Mouse (Mus musculus): Measurements from ENCODE around the gene Vps51. TPM values are rescaled to one million over a fixed set of nuclear protein-coding genes. Genes with fewer than 3 reads are reported as not detected.

The Vps51 gene
- total RNA-seq, 2 experiments from 2014 or later = 96.5 to 103 TPM

DNA sequence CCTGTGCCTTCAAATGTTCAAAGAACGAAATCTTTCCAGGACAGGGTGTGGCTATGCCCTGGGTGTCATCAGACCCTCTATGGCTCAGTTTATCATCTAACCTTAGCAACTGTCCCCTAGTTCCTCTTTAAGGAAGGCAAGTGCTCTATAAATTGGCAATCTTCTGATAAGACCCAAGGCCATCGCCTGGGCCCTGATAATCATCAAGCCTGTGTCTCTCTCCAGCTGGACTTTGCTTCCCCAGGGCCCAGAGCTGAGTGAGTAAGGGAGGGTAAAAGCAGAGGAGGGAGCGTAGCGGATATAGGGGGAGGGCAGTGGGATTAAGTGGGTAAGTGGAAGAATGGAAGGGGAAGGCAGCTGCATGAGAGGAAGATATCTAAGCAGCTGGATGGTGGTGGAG is 27.4 kb upstream of the Vps51 start:
- no peak for DNase-seq (ENCODE audit: low spot score in 2 of 2)
- no peak for TF ChIP-seq CTCF (conservative IDR thresholded peaks at IDR 0.05)
- no peak overlapping the region for H3K4me3 ChIP-seq

DNA sequence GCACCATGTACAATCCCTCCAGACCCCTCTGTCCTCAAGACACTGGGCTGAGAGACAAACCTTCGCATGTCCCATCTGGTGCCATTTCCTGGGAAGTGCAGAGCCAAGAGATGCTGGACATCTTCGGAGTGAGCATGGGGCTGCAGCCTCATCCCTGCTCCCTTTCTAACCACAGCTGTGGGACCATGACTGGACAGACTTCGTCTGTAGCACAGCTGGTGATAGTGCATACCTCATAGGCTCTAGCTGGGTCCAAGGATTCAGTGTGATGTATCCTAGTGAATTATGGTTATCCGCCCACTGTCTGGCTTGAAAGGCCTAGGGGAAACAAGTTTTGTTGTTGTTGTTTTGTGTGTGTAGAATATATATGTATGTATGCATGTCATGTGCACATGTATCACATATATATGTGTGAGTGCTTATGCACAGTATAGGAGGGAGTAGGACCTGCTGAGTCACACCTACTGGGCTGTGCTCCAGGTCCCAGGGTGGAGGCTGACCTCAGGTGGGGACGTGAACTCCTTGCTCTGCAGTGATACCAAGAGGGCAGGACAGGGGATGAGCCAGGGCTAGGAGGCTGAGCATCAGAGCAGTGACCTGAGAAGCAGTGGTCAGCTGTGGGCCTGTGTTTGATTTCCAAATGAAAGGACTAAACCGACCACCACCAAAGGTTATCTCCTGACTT is 25.3 kb upstream of the Vps51 start:
- no peak overlapping the region for H3K27ac ChIP-seq
- TF ChIP-seq CTCF (conservative IDR thresholded peaks at IDR 0.05) = no peak
- no peak overlapping the region for H3K4me3 ChIP-seq
- DNase-seq (ENCODE audit: low spot score in 2 of 2) = no peak

More for the DNA sequence above, 27.4 kb upstream of the Vps51 start:
- no peak overlapping the region for H3K27ac ChIP-seq

DNA sequence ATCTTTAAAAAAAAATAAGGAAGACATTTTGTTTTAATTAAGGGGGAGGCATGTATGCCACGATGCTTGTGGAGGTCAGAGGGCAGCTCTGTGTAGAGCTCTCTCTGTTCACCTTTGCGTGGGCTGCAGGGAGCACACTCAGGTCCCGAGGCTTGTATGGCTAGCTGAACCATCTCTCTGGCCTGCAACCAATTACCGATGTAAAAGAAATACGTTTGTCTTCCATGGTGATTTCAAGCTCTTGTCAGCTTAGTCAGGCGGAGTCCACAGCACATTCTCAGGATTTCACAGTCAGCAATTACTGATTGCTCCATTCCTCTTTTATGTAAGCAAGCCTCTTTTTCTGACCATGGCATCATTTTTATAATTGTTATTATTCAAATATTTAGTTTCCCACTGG is 24.2 kb upstream of the Vps51 start:
- no peak for TF ChIP-seq CTCF (conservative IDR thresholded peaks at IDR 0.05)
- H3K4me3 ChIP-seq = no peak overlapping the region
- no peak overlapping the region for H3K27ac ChIP-seq
- no peak for DNase-seq (ENCODE audit: low spot score in 2 of 2)

DNA sequence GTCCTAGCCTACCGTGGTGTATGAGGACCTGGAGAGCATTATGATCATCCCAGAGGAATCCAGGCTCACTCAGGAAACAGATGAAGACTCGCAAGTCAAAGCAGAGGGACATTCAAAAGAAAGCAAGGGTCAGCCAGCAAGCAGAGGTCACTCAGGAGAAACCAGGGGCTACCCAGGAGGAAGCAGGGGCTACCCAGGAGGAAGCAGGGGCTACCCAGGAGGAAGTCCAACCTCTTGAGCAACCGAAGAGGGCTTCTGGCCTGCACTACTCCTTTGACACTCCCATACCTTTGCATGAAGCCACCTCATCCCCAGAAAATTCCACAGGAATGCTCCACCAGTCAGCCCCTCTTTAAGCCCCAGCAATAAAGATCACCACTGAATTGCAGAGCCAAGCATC is 20.8 kb upstream of the Vps51 start:
- Histone ChIP-seq H3K27ac (no peak overlapping the region), H3K4me3 (no peak overlapping the region)
- no peak for DNase-seq (ENCODE audit: low spot score in 2 of 2)
- no peak for TF ChIP-seq CTCF (conservative IDR thresholded peaks at IDR 0.05)

DNA sequence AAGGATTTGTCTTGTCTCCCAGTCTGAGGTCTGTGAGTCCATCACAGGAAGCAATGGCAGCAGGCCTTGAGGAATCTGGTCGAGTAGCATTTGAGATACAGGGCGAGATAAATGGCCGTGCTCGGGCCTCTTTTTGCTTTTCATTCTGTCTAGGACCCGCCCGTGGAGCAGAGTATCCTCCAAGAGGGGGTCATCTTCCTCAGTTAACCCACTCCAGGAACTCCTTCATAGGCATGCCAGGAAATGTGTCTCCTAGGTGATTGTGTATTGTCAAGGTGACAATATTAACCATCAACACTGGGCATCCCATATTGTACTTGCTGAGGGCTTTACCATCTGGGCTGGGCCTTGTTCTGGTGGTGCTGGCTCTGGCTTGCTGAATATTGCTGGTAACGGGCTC is 17.1 kb upstream of the Vps51 start, which contains the start of gene AC131692.1:
TSS of gene AC131692.1 (plus strand) at position 301 of the 400 bp plus-strand sequence.
- H3K27ac ChIP-seq = no peak within 1 kb of the TSS
- DNase-seq (ENCODE audit: low spot score in 2 of 2) = no peak
- no peak for TF ChIP-seq CTCF (conservative IDR thresholded peaks at IDR 0.05)
- no peak within 1 kb of the TSS for H3K4me3 ChIP-seq

DNA sequence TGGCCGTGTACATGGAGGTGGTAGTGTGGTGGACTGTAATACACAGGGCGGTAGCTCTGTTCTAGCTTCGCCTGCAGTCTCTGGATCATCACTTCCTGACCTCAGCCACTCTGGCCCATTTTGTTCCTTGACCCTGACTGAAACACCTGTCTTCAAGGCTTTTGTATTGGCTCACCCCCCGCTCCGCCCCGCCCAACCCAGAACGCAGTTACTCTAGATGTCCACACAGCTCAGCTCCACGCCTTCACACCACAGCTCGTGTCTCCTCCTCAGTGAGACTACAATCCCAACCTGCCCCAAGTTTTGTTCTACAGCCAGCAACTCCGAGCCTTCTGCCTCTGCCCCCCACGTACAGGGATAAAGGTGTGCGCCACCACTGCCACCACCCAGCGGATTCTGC is 11.8 kb upstream of the Vps51 start:
- no peak overlapping the region for H3K27ac ChIP-seq
- no peak for DNase-seq (ENCODE audit: low spot score in 2 of 2)
- no peak for TF ChIP-seq CTCF (conservative IDR thresholded peaks at IDR 0.05)
- no peak overlapping the region for H3K4me3 ChIP-seq

DNA sequence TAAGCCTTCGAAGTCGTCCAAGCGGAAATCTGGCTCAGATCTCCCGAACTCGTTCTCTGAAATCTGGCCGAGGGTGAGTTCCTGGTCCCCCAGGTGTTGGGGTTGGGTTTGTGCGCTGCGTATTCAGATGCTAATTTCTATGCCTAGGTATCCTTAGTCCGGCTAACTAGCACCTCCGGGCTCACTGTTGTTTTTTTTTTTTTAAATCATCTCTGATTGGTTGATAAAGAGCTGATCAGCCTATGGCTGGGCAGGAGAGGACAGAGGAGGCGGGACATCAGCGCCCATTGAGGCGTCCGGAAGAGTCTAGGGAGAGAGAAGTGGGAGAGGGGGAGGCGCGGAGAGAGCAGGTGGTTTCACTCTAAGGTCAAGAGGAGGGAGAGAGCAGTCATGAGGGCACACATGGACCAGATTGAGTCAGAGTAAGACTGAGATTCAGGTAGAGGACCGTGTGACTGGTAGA is 8.4 kb upstream of the Vps51 start:
- TF ChIP-seq CTCF (conservative IDR thresholded peaks at IDR 0.05) = no peak
- H3K4me3 ChIP-seq = peak overlapping the region; percentile 70
- no peak for DNase-seq (ENCODE audit: low spot score in 2 of 2)
- no peak overlapping the region for H3K27ac ChIP-seq

DNA sequence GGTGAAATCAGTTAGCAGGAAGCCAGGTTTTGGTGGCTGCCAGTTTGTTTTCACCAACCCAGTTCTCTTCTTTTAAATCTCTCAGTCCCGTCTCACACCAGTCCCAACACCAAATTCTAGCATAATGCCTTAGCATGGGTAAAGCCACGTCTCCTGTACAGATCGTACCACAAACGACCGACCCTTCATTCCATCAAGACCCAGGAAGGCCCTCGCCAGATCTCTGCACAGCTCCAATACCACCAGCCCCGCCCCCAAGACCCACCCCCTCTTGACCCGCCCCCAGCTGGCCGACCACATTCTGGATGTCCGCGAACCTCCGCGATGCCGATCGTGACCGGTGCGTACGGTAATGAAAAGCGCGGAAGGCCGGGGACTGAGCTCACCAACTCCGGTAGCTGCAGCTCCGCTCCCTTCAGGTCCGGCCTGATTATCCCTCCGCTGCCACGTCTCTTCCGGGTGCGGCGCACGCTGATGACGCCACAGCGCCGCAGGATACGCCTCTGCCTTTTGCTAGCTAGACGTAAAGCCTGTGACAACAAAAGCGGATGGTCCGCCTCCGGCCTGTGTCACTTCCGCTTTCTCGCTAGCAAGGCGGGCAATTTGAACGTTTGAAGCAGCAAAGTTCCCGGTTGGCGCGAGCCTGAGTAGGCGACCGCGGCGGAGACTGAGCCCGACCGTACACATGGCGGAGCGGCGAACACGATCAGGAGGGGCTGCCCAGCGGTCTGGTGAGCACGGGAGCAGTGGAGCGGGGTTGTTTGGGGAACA is 7.6 kb upstream of the Vps51 start, which contains the start of the genes Zfpl1 and Cdca5:
TSS of gene Zfpl1 (minus strand) at position 479 of the 771 bp plus-strand sequence.
TSS of gene Cdca5 (plus strand) at position 506 of the 771 bp plus-strand sequence.
- DNase-seq (ENCODE audit: low spot score in 2 of 2) = peak; percentile 95 to 97
- TF ChIP-seq CTCF (conservative IDR thresholded peaks at IDR 0.05) = peak; percentile 19; the same call in 1 of the 2 replicates
- peak within 1 kb of the TSS; percentile 70 for H3K4me3 ChIP-seq
- peak within 1 kb of the TSS; percentile 68; the same call in 1 of the 2 replicates for H3K27ac ChIP-seq

DNA sequence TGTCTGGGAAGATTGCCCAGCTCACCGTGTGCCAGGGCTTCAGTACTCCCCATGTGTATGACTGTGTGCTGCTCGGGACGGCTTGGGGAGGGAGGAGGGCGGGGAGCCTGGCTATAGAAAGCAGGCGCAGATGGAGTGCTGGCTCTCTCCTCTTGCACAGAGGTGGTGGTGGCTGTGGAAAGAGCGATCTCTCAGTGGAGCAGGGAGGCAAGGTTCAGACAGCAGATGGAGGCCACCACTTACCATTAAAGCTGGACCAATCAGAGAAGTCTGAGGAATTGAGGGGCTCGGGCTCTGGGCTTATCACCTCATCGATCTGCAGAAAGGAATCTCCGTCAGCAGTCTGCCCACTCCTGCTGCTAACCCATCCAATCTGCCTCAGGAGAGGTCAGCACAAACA is 5.1 kb upstream of the Vps51 start, which contains the start of gene Gm28374:
TSS of gene Gm28374 (minus strand) at position 101 of the 400 bp plus-strand sequence.
- DNase-seq (ENCODE audit: low spot score in 2 of 2) = no peak
- no peak for TF ChIP-seq CTCF (conservative IDR thresholded peaks at IDR 0.05)

DNA sequence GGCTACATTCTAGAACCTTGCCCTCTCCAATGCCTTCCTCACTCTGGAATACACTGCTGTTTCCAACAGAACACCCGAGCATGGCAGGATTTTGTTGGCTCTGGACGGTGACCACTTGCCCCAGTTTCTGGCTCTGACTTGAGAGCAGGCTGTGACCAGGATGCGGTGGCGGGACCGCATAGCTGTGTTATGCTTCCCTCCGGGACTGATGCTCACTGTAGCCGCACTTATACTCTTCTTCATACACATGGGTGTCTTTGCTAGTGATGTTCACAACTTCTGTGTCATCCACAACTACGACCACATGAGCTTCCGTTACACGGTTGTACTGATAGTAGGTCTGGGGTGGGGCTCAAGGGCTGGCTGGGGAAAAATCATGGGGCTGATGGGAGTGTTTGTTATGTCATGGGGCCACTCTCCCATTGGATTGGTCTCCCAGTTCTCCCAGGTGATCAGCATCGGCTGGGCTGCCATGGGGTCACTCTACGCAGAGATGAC is 3.0 kb upstream of the Vps51 start, which contains the start of gene Tmem262:
TSS of gene Tmem262 (plus strand) at position 51 of the 498 bp plus-strand sequence.
- no peak for DNase-seq (ENCODE audit: low spot score in 2 of 2)
- no peak for TF ChIP-seq CTCF (conservative IDR thresholded peaks at IDR 0.05)
- Histone ChIP-seq H3K27ac (no peak within 1 kb of the TSS), H3K4me3 (no peak within 1 kb of the TSS)

More for the DNA sequence above, 5.1 kb upstream of the Vps51 start, which contains the start of gene Gm28374:
- Histone ChIP-seq H3K27ac (no peak within 1 kb of the TSS), H3K4me3 (no peak within 1 kb of the TSS)

DNA sequence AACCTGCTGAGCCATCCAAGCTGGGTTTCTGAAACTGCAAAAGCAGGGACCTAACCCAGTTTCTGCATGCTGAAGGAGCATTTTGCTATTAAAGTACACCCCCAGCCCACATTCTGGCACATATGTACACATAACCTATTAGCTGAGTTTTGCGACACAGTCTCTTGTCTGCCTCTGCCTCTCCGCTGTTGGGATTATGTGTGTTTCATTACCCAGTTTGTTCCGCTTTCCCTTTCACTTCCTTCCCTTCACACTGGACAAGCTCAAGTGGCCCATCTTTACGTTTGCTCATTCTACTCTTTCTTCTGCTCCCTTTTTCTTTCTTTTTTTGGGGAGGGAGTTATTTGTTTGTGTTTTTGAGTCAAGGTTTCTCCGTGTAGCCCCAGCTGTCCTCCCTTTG is 3.1 kb downstream of the Vps51 start:
- H3K4me3 ChIP-seq = no peak overlapping the region
- TF ChIP-seq CTCF (conservative IDR thresholded peaks at IDR 0.05) = no peak
- DNase-seq (ENCODE audit: low spot score in 2 of 2) = no peak
- 0 out of 2 replicates have a peak overlapping the region, but pooled peaks have one; percentile 14 for H3K27ac ChIP-seq

DNA sequence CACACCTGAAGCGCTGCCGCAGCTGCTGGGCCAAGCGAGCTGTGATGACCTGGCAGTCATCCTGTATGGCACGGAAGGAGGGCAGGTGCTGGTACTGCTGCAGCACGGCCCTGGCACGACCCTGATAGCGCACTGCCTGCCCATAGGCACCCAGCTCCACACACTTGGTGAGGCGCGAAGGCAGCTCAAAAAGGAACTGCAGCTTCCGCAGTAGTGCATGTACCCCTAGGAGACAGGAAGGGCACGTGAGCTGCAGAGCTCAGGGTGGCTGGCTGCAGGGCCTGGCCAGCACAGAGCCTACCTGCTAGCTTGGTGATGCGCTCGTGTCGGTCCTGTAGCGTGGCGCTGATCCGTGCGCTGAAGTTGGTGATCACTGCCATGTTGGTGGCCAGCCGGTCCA is 5.8 kb downstream of the Vps51 start:
- no peak overlapping the region for H3K4me3 ChIP-seq
- DNase-seq (ENCODE audit: low spot score in 2 of 2) = no peak
- no peak overlapping the region for H3K27ac ChIP-seq
- no peak for TF ChIP-seq CTCF (conservative IDR thresholded peaks at IDR 0.05)

All from layer of hippocampus, adult 2 months (tissue).